Mouse (Mus musculus) heart, postnatal 0 days (tissue): ENCODE data around the gene Arl6ip1.

Experiments used
- CTCF ChIP-seq: IDR thresholded peaks from 2 replicates; pipeline ENCODE4 v1.5.1; 2016; ENCODE audit warnings: antibody characterized with exemption, control low read depth, low read depth
- EP300 ChIP-seq: IDR thresholded peaks from 2 replicates; pipeline ENCODE4 v1.6.1; 2016; ENCODE audit warnings: antibody characterized with exemption, low read depth

- TF ChIP-seq EP300 (no peak), CTCF (no peak)
These were observed 14.0 kb downstream of the Arl6ip1 start for GRCm38 (mm10) chr7:118115533-118115876.
